Mouse (Mus musculus) megakaryocyte, embryonic 14.5 days (primary cell): ENCODE measurements around the gene Atp13a2.

ENCODE experiments used
- FLI1 ChIP-seq: IDR thresholded peaks from 2 replicates; pipeline ENCODE4 v1.6.1; 2012; ENCODE audit warnings: low read length, inconsistent platforms, mixed read lengths
- GATA1 ChIP-seq: IDR thresholded peaks from 3 replicates; pipeline ENCODE4 v1.6.1; 2012; ENCODE audit warnings: mixed read lengths, low read length, inconsistent platforms, borderline replicate concordance

DNA sequence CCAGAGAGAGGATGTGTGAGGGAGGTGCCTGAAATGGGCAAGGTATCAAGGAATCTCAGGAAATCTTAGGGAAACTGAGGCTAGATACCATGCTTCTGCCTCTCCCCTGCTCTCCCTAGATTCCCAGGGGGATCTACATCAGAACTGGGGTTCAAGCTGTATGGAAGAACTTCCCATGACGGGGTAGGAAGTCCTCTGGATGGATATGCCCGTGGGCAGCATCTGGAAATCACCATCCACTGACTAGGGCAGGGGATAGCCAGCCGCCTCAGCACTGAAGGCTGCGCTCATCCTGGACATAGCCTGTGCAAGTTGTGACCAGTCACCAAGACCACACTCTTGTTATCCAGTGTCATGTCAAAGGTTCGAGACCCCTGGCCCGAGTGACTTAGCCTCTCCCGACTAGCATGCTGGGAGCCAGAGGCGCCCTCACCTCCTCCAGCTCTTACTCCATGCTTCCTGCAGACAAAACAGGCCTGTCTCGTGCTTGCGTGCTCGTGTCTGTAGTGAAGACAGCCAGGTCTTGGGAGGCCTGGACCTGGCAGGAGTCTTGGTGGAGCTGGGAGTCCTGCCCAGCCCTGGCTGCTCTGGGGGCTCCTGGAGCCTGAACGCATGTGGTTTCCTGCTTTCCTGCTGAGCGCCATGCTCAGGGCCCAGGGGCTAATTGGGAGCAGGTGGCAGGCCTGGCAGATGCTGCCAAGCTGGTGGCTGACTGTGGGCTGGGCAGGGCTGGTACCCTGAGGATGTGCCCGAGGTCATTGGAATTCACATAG is 25.1 kb downstream of the Atp13a2 start:
- no peak for TF ChIP-seq GATA1
- no peak for TF ChIP-seq FLI1
